Mouse (Mus musculus) erythroid progenitor cell, adult 5-6 weeks (primary cell): Measurements from ENCODE around the gene Tmem176a. TPM values are rescaled to one million over a fixed set of nuclear protein-coding genes. Genes with fewer than 3 reads are reported as not detected.
"Not testable (repeated sequence)": the region's sequence is repeated elsewhere in the genome, so short reads cannot be mapped to it uniquely, and the experiment has no call there.

Source experiments
- ATAC-seq: replicated peaks from 2 replicates; pipeline ENCODE4 v1.8.0; 2016; ENCODE audit warnings: moderate number of reproducible peaks, mild to moderate bottlenecking, moderate TSS enrichment, inconsistent platforms; ENCODE audit not compliant: poor library complexity, low FRiP score, severe bottlenecking
- total RNA-seq, 2 experiments: library from RNA; stranded (forward) in 1 of 2; stranded (reverse) in 1 of 2; fragments of 150-400 nt in 1 of 2; fragments of 186-747, 209-891 nt in 1 of 2; gene quantifications; 2 replicates each; pipeline versions ENCODE4 v1.2.3 to v1.2.4; 2015 to 2017; ENCODE audit warnings: low replicate concordance in 2 of 2

Tmem176a gene
- 6.1 and 8.8 TPM in 2 replicates for total RNA-seq (2015; ENCODE audit: low replicate concordance)
- total RNA-seq (2017; ENCODE audit: low replicate concordance), result 2.7 and 13.4 TPM in 2 replicates

DNA sequence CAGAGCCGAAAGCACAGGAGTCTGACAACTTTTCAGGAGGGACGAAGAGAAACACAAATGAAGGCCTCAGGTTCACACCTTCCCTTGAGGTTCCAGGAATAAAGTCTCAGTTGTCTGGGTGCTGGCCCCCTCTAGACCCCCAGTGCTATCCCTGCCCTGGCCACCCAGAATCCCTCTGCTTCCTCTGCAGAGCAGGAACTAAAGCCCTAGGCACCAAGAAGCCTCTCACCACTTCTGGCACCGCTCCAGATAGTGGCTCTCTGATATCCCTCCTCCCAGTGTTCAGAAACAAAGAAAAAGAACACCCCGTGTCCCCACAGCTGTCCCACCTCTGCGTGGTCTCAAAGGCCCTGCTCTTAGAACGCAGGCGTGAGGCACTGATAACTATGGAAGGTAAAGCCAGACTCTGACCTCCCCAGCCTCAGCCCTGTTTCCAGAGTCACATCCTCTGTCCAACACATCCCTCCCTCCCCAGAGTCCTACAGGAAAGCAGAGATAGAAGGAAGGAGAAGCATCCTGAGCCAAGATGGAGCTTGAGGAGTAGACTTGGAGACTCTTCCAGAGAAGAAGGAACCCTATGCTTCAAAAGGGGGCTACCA is at the start of gene Tmem176a:
Gene Tmem176a (plus strand): TSS at position 549 of the 599 bp plus-strand sequence.
- no peak for ATAC-seq

DNA sequence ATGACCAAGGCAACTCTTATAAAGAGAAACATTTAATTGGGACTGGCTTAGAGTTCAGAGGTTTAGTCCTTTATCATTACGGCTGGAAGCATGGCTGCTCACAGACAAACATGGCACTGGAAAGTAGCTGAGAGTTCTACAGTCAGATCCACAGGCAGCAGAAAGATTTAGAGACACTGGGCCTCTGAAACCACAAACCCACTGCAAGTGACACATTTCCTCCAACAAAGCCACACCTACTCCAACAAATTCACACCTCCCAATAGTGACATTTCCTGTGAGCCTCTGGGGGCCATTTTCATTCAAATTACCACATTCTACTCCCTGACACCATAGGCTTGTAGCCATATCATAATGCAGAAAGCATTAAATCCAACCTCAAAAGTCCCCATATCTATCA is 38.8 kb upstream of the Tmem176a start:
- ATAC-seq, result no peak

DNA sequence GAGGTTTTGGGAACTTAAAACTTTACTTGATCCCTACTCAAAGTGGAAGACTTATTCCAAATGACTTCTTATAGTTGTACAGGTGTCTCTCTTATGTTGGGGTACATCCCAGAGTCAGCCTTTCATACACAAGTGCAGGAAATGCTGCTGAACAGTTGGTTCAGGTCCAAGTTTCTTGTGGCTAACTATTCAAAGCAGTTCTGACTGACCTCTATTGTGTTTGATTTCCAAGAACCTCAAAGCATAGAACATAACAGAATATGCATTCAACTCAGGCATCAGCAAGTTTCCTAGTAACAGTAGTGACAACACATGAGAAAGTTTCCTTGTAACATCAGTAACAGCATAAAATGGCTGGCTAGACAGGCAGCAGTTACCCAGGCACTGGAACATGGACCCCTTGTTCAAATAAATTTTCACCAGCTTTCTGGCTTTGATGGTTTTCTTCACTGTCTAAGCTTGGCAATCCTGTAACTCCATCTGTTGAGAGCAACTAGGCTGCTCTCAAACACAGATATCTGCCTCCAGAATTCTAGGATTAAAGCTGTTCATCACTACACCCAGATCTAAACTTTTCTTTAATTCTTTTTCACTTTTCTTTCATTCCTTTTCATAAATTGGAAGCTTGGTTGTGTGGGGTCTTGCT is 37.2 kb upstream of the Tmem176a start:
- no peak for ATAC-seq

DNA sequence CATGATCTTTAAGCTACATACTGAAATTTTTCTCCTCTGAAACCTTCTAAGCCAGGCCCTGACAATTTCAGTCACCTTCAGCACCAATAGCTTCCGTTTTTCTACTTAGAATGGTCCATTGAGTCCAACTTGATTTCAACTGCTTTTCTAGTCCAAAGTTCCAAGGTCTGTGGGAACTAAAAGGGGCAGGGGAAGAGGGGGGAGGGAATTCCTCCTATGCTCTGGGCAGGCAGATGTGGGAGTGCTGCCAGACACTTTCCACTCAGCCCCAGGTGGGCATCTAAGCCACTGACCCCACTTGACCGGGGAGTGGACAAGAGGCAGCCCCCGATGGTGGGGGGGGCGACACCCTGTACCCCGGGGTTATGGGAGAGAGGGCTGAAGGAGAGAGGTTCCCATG is 36.4 kb upstream of the Tmem176a start:
- ATAC-seq, result no peak

DNA sequence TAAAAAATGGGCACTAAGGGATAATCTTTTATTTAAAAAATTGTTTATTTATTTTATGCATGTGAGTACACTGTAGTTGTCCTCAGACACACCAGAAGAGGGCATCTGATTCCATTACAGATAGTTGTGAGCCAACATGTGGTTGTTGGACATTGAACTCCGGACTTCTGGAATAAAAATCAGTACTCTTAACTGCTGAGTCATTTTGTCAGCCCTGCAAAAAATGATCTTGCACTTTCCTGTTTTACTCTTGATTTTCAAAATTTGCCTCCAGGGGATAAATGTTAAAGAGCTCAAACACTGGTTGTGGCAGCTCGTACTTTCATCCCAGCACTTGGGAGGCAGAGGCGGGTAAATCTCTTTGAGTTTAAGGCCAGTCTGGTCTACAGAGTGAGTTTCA is 34.0 kb upstream of the Tmem176a start:
- no peak for ATAC-seq

DNA sequence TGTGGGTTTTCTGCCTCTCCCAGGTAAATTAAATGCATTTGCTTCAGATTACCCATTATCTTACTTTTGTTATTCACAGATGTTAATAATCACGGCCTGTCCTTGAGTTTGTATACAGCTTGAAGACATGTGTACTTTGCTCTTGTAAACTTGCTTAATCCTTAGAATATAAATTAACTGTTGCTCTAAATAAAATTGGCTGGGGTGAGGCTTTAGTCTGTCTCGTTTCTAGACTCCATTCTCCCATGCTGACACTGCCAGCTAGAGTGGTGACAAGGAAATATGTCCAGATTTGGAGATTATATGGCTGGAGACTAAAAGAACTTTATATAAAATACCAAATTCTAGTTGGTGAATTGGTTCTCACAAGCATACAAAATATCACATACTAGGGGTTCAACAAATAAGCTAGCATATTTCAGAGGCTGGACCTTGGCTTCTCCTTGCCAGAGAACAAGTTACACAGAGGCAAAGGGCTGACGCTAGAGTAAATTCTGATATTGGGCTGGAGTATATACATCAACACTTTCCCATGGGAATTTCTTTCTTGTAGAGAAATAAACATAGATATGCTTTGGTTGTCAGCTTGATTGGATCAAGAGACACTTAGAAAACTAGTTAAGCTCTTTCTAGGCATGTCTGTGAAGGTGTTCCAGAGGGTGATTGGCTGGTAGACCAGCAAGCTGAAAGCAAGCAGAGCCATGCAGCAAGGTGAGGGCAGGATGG is 31.1 kb upstream of the Tmem176a start:
- no peak for ATAC-seq

DNA sequence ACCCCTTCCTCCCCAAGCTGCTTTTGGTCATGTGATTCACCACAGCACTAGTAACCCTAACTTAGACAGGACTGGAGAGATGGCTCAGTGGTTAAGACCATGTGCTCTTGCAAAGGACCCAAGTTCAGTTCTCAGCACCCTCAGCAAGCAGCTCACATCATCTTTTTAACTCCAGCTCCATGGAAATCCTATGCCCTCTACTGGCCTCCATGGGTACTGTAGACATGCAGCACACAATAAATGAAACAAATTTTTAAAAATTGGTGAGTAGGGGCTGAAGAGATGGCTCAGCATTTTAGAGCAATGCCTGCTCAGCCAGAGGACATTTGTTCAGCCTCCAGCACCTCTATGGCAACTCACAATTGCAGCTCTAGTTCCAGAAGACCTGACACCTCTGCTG is 25.7 kb upstream of the Tmem176a start:
- no peak for ATAC-seq

DNA sequence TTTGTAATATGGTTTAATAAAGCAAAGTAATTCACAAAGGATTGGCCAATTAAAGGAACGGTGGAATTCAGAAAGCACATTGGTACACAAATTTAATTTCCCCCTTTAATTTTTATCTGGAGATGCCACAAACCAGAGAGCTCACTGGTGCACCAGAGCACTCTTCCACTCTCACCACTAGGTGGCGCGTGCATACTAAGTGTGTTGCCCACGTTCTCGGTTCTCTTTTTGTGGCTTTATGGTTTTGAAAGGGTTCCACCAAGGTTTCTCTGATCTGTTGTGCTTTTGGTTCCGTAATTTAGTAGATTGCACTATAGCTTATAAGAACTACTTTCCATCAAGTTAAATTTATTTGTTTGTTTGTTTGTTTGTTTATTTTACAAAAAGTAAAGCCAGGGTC is 22.9 kb upstream of the Tmem176a start:
- no peak for ATAC-seq

DNA sequence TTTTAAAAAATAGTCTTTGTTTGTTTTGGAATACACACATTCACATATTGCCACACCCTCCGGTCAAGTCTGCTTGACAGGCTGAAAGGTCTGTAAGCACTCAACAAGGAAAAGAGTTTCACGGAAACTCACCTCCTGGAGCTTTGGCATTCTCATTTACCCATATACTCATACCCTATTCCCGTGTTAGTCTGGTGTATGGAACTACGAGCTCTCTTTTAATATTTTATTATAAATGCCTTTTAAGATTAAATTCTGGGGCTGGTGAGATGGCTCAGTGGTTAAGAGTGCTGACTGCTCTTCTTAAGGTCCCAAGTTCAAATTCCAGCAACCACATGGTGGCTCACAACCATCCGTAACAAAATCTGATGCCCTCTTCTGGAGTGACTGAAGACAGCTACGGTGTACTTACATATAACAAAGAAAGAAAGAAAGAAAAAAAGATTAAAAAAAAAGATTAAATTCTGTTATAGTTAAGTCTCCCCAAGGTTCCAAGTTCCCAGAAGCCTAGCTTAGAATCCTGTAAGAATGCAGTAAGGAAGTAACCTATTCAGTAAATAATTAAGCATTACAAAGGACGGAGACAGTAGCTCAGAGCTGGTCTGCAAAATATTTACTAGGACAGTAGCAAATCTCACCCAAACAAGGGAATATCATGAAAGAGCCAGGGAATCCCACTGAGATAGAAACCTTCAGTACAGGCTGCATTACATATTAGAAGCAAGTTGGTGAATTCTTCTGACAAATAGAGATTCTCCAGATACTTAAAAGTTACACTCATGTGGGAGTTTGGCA is 18.5 kb upstream of the Tmem176a start:
- not testable (repeated sequence) for ATAC-seq

DNA sequence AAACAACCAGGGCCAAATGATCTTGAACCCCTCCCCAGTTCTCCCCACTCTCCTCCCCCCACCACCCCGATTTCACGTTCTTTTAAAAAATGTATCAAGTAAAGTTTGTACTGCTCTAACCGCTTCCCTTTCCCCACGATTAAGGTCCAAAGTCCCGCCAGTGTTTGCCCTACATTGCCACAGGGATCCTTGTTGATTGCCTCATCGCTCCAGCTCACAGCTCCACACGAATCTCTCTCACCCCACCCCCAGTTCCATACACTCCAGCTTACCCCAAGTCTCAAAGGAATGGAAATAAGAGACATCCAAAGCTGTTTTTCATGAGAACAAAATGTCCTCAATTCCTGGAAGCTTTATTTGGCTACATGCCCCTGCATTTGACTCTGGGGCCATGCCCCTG is 15.7 kb upstream of the Tmem176a start:
- ATAC-seq, result no peak

DNA sequence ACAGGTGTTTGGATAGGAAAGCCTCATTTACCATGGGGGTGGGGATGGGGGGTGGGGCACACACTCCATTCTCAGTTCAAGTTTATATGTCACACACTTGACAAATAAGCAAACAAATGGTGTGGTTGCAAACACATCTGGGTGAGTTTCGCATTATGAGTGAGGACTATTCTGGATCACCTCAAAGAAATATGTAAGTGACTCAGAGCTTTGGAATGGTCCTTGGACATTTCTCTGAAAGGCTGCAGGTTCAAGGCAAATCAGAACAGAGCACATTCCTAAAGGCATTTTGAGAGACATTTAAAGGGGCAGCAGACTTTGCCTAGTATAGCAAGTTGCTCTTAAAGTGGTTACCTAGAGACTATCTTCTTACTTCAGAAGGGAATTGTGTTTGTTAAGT is 11.7 kb upstream of the Tmem176a start:
- ATAC-seq, result no peak

DNA sequence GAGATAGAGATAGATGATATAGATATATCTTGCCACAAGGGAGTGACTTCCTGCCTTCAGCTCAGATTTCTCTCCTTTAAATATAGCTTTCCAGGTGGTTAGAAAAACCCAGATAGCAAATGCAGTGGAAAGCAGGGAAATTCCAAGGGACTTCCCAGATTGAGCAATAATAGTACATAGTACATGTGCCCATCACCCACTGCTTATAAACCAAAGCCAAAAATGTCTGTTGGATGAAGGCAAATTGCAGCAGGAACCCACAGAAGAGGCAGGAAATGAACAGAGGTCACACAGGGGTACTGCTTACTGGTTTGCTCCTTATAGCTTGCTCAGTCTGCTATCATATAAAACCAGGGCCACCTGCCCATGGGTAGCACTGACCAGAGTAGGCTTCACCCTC is 11.1 kb upstream of the Tmem176a start:
- ATAC-seq, result no peak

DNA sequence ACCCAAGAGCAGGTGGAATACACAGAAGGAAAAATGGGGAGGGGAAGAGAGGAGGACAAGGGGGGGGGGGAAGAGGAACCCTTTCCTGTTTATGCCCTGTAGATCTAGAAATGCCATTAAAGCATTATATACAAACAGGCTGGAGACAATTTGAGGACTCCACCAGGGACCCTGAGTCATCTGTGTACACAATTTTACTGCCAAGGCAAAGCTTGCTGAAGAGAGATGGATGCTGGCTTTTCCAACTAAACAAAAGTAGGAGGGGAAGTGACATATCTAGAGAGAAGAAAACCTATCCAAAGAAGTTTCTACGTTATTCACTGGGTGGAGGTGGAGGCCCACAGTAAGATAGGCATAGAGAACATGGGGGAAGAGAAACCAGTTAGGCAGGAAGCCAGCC is 10.5 kb upstream of the Tmem176a start:
- ATAC-seq, result no peak

DNA sequence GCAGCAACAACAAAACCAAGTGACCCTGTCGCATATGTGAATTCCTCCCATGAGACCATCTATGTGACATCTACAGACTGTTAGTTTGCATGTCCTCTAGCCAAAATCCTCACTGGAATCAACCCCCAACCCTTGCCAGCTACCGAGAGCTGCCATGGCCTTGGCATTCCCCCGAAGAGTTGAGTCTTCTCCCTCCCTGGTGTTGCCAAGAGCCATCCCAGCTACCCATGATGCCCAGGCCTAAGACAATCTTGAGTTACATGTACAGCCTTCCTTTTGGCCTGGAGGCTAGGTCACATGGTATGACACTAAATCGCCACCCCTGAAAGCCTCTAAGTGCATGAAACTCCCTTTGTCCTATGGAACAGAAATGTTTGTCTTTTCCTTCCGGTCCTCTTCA is 9.6 kb upstream of the Tmem176a start:
- no peak for ATAC-seq

DNA sequence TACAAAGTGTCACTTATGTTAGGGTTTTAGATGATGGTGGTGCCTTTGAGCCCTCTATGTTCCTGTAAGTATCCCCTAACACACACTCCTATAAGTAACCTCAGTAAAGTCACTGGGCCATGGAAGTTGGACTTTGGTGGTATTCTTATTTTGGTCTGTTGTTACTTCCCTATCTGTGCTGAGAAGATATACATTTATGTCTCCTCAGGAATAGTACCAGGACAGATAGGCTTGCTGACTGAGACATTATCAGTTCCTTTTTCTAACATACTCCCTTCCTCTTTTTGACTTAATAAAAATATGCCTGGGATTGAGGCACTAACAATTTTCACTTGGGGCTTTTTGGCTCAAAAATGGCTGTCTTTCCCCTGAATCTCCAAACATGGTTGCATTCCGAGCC is 8.3 kb upstream of the Tmem176a start:
- ATAC-seq, result no peak

DNA sequence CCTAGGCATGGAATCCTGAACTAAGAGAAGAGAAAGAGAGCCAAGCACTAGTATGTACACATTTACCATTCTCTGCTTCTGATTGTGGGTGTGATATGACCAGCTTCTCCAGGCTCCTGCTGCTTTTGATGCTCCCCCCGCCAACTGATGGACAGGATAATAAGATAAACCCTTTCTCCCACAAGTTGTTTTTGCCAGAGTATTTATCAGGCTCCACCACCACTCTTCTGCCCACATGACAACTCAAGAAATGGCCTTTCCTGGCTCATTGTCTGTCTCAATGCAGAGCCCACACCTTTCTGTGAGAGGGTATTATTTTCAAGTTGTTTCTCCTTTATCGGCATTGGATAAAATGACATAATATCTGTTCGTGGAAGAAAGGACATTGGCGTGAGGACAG is 7.2 kb upstream of the Tmem176a start:
- no peak for ATAC-seq

DNA sequence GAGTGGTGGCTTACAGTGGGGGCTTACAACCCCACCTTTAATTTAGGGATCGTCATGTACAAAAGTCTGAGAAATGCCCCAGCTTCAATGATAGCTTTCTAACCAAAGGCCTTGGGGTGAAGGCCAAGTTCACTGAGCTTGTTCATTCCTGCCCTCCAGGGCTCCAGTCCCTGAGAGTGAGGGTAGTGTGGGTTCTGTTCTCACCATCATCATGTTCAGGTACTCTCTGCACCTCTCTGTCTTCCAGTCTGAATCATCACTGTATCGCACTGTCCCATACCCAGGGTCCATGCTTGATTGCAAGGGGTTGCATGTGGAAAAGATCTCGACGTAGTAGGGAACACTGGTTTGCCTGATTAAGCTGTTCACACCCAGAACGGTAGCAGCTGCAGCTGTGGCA is 5.5 kb upstream of the Tmem176a start:
- ATAC-seq, result no peak

DNA sequence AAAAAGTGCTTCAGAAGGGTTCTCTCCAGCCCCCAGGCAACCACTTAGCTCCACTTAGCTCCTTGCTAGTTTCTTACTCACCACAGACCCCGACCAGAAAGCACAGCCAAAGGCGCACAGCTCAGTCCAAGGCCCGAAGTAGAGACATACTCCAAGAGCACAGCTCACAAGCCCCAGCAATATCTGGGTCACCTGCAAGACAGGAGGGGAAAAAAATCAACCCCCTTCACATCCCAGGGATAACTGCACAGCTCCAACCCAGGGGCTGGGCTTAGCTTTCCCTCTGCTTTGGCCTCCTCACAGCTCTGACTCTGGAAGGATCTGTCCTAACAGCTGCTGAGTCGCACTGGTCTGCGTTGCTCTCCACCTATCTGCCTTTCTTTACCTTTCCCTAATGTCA is 4.6 kb upstream of the Tmem176a start:
- ATAC-seq, result no peak

DNA sequence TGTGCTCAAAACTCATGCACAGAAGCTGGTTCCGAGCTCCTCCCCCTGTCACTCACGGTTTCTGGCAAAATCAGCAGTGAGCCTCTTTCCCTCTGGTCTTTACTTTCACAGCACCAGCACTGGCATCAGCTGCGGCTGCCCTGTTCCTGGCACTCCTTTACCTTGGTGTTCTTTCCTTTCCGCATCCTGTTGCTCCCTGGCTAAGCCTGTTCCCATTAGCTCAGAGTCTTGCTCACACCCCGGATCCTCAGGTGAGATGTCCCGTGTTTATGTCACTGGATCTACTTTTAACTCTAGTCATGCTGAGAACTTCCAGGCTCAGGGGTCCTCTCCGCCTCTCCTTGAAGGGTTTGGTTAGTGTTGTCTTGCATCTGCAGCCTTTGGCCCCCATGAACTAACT is 3.2 kb upstream of the Tmem176a start:
- ATAC-seq, result no peak

DNA sequence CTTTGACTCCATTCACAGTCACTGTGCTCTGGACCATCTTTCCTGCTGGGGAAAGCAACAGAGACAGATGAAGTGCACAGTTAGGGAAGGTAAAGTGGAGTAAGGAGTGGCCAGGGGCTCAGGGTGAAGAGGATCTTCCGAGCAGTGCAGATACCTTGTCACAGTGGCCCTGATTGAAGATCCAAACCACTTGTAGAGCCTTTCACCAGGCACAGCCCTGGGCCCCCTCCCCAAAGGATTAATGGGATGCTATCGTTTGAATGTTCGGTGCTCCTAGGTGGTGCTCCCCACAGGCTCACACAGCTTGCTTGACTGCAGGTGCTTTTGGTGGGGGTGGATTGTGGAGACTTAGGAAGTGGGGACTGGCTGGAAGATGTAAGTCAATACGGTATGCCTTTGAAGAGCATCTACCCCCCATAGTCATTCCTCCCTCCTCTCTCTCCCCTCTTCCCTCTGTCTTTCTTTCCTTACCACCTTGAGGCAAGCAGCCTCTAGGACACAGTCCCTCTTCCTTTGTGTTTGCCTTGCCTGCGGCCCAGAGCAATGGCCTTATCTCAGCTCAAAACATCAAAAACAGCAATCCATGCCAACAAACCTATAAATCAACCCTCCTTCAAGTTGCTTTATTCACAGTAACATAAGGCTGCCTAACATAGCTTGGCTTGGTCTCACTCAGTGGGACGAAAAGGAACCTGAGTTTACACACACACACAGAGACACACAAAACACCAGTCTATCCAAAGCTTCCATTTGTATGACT is 2.2 kb upstream of the Tmem176a start:
- ATAC-seq, result no peak
